Mouse (Mus musculus) brain, embryonic 14.5 days (tissue): ENCODE measurements around the gene Efnb3.
A peak's percentile ranks its signal among the peaks of the same experiment; 100 is the strongest.

Experiments used
- CTCF ChIP-seq: fragments of 200-500 bp; IDR thresholded peaks from 2 replicates; pipeline ENCODE4 v1.5.1; 2012; ENCODE audit warnings: inconsistent platforms, mild to moderate bottlenecking, moderate library complexity, borderline replicate concordance; ENCODE audit not compliant: insufficient read depth, insufficient read length; ENCODE audit errors: extremely low read depth
- POLR2A ChIP-seq: fragments of 200-500 bp; IDR thresholded peaks from 2 replicates; pipeline ENCODE4 v1.6.1; 2012; ENCODE audit warnings: mild to moderate bottlenecking, inconsistent platforms, borderline replicate concordance; ENCODE audit not compliant: poor library complexity, insufficient read depth, insufficient read length, severe bottlenecking; ENCODE audit errors: extremely low read depth

DNA sequence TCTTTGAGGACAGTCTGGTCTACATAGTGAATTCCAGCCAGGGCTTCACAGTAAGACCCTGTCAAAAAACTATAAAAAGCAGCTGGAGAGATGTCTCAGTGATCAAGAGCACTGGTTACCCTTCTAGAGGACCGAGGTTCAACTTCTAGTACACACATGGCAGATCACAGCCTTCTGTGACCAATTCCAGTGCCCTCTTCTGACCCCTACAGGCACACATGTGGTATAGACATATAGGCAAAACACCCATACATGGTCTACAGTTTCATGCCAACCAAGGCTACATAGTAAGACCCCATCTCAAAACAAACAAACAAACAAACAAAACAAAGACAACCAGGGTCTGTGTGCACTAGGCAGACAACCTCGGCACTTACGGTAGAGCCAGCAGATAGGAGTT, 15.2 kb upstream of the Efnb3 start:
- TF ChIP-seq CTCF (peak; percentile 59; the same call in 1 of the 2 replicates), POLR2A (no peak)
